Mouse (Mus musculus) gonadal fat pad, adult 2 months (tissue): Measurements from ENCODE around the gene Gpx2. TPM values are rescaled to one million over a fixed set of nuclear protein-coding genes. Genes with fewer than 3 reads are reported as not detected.

Experiments used
- DNase-seq: peaks from one replicate; pipeline ENCODE4 v3.0.0-alpha.2; 2012; ENCODE audit warnings: low read depth
- polyA plus RNA-seq: library from polyadenylated mRNA; depleted of rRNA; stranded (reverse); fragments of >200 nt; gene quantifications from 2 replicates; pipeline ENCODE4 v1.2.3, GENCODE M21; 2012; rRNA removed

Gene Gpx2
- polyA plus RNA-seq, 1 experiment = 0.63 TPM

DNA sequence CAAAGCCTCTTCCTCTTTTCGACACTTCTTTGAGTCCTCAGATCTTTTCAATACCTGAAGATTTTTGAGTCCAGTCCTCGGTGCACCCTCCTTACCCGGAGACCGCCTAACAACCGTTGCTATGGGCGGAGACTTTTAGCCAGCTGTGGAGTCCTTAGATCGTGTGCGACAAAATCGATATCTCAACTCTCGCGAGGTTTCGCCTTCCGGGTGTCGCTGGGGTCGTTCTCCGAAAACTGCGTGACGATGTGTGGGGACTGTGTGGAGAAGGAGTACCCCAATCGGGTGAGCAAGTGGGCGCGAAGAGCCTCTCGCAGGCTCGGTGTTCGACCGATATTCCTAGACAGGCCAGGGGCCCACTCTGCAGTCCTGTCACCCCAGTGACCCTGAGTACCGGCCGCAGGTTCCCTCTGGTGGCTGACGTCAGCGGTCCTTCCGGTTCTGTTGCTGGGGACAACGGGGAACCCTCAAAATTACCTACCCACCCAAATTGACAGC, 30.0 kb downstream of the Gpx2 start, which contains the start of the genes Churc1 and Fntb:
Gene Churc1 (plus strand): TSS at position 185 of the 498 bp plus-strand sequence.
Gene Fntb (plus strand): TSS at position 236 of the 498 bp plus-strand sequence.
- peak; percentile 65 for DNase-seq

DNA sequence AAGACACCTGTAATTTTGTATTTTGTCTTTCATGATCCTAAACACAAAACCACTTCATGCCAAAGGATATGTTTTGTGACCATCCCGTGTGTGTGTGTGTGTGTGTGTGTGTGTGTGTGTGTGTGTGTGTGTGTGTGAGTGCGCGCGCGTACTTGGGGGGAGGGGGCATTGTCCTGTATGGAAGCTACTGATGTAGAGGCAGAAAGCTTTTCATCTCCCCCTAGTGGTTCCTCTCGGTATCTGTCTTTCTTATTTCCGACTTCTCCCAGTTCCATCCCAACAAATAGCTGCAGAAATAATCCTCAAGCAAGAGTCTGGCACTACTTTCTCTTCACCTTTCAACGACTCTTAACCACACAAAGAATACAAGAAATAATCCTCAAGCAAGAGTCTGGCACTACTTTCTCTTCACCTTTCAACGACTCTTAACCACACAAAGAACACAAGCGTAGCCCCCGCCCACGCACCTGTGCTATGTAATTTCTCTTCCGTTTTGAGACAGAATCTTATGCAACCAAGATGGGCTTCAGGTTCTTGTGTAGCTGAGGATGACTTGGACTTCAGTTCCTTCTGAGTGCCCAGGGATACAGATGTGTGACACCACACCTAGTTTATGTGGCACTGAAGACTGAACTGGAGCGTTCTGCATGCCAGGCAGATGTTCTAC, 42.6 kb downstream of the Gpx2 start:
- no peak for DNase-seq

DNA sequence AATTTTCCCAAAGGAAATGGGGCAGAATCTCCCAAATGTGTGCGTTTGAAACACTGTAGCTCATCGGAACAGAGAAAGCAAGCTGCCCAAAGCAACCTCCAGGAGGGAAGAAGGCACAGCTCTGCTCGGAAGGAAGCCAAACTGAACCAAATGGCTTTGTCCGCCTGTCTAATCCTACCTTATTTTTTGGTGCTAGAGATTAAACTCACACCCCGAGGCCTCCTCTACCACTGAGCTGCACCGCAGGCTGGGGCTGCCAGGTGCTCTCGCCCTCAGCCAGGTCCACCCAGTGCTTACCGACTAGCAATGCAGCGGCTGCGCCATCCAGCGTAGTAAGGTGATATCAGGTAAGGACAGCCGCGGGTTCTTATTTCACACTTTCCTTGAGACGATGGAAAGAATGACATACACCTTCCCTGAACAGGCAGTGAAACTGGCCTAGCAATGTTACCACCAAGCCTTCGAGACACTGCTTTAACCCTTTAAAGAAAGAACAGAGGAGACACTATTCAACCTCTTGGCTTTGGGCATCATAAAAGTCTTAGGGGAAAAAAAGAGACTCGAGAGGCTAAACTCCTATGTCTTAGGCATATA, 44.4 kb downstream of the Gpx2 start:
- no peak for DNase-seq

Other genes starting within 250 kb of the Gpx2 start
- 3.5 and 4.1 TPM in 2 replicates for gene Sptb, start 85.0 kb downstream of the Gpx2 start, polyA plus RNA-seq
- gene Churc1, start 30.0 kb downstream of the Gpx2 start, polyA plus RNA-seq = 78.5 and 91.2 TPM in 2 replicates
- 24.9 and 28.5 TPM in 2 replicates for gene Fntb, start 30.0 kb downstream of the Gpx2 start, polyA plus RNA-seq
- 9.8 and 11.0 TPM in 2 replicates for gene Rab15, start 27.4 kb upstream of the Gpx2 start, polyA plus RNA-seq
- 27.4 and 36.9 TPM in 2 replicates for gene Max, start 166.6 kb upstream of the Gpx2 start, polyA plus RNA-seq